Mouse (Mus musculus) mature B cell (primary cell): ENCODE measurements around the gene Gm28047.
"Not testable (repeated sequence)": the region's sequence is repeated elsewhere in the genome, so short reads cannot be mapped to it uniquely, and the experiment has no call there.

Experiments
- in situ Hi-C: fragments of 300-500 bp; cut with MboI; formaldehyde crosslinking; loops from 2 replicates; pipeline ENCODE4 v1.14.3; 2019

The Gm28047 gene

DNA sequence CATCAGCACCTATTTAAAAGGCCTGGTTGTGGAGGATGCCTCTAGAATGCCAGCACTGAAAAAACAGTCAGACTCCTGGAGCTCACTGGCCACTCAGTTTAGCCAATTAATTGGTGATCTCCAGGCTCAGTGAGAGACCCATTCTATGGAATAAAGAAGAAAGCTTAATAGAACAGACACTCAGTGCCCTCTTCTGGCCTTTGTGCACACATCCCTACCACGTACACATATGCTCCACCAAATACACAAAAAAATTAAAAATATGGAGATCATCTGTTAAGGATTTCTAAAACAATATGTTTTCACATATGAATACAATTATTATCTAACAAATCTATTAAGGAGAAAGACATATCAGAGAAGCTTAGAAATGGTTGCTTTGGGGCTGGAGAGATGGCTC, 4.1 kb downstream of the Gm28047 start:
- in situ Hi-C loops: no loop called here

GRCm38 (mm10) chr15:102619486-102619885, 5.4 kb downstream of the Gm28047 start:
- in situ Hi-C loops: no loop called here

GRCm38 (mm10) chr15:102617654-102618053, 7.2 kb downstream of the Gm28047 start:
- in situ Hi-C loops: no loop called here

GRCm38 (mm10) chr15:102616174-102616573, 8.7 kb downstream of the Gm28047 start:
- in situ Hi-C loops: no loop called here

- in situ Hi-C loops: no loop called here
Measured at GRCm38 (mm10) chr15:102614224-102614623, 10.6 kb downstream of the Gm28047 start.

- in situ Hi-C loops: no loop called here
Measured at GRCm38 (mm10) chr15:102612966-102613365, 11.9 kb downstream of the Gm28047 start.

GRCm38 (mm10) chr15:102608586-102608985, 16.3 kb downstream of the Gm28047 start:
- in situ Hi-C loops: not testable (repeated sequence)

GRCm38 (mm10) chr15:102593996-102594656, 30.7 kb downstream of the Gm28047 start:
- in situ Hi-C loops: no loop called here

- in situ Hi-C loops: no loop called here
Measured at GRCm38 (mm10) chr15:102592674-102593073, 32.2 kb downstream of the Gm28047 start.

- in situ Hi-C loops: no loop called here
Measured at GRCm38 (mm10) chr15:102590567-102590966, 34.3 kb downstream of the Gm28047 start.

DNA sequence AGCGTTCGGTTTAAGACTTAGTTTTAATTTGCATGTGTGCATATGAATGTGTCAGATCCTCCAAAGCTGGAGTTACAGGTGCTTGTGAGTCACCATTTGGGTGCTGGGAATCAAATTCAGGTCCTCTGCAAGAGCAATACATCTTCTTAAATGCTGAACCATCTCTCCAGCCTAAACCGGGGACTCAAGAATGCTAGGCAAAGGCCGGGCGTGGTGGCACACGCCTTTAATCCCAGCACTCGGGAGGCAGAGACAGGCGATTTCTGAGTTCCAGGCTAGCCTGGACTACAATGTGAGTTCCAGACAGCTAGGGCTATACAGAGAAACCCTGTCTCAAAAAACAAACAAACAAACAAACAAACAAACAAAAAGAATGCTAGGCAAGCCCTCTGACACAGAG, 35.0 kb downstream of the Gm28047 start:
- in situ Hi-C loops: no loop called here

GRCm38 (mm10) chr15:102585501-102585900, 39.4 kb downstream of the Gm28047 start:
- in situ Hi-C loops: no loop called here

DNA sequence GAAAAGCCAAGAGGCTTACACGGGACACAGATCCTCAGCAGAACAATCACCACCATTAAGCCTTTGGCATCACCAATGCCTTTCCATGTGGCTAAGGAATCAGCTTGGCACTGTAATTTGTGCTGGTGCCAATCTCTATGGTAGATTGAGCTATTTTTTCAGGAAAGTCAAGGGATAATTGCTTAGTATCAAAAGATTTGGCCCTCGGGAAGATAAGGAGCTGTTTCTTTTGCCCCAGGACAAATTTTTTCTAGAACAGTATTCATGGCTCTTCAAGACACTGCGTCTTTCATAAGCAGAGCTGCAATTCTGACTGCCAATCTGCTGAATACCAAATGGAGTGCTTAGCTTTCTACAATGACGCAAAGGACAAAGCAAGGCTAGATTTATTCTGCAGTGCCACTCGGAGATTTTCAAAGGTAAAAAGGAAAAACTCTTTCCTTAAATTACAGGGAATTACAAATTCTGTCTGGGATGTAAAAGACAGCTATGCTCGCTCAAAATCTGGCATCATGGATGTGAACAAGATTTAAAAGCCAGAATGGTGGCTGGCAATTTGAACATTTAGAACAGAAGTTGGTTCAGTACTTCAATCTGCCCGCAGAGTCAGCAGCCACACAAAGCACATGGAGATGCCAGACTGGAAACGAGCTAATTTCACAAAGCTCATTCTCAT, 41.0 kb downstream of the Gm28047 start:
- in situ Hi-C loops: no loop called here

- in situ Hi-C loops: no loop called here
Measured at GRCm38 (mm10) chr15:102581205-102581604, 43.7 kb downstream of the Gm28047 start.

DNA sequence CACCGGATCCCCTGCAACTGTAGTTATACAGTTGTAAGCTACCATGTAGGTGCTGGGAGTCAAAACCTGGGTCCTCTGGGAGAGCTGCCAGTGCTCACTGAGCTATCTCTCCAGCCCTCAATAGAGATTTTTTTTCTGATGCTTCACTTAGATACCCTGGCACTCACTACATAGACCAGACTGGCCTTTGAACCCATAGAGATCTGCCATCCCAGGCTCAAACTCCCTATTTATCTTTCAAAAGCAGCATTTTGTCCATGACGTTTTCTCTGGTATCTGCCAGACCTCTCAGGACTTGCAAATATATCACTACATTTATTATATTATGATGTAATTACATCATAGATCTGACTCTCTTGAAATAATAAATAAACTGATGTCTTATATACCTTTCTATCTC, 46.5 kb downstream of the Gm28047 start:
- in situ Hi-C loops: no loop called here

- in situ Hi-C loops: no loop called here
Measured at GRCm38 (mm10) chr15:102576972-102577371, 47.9 kb downstream of the Gm28047 start.

DNA sequence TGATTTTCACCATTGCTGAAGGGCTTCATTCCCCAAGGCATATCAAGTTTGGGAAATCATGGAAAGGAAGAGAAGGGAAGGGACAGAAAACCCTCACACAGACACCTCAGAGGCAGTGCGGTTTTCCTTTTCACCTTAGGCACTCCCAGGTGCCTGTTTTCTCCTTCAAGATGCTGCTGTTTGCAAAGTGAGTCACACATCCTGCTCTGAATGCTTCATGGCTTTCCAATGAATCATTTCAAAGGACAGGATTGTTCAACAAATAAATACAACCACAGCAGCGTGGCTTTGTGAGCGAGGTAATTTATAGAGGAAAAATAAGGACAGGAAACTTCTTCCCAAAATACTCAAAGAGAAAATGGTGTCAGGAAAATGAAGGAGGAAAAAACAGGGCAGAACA, 52.8 kb downstream of the Gm28047 start:
- in situ Hi-C loops: no loop called here

- in situ Hi-C loops: no loop called here
Measured at GRCm38 (mm10) chr15:102567849-102568248, 57.0 kb downstream of the Gm28047 start.

DNA sequence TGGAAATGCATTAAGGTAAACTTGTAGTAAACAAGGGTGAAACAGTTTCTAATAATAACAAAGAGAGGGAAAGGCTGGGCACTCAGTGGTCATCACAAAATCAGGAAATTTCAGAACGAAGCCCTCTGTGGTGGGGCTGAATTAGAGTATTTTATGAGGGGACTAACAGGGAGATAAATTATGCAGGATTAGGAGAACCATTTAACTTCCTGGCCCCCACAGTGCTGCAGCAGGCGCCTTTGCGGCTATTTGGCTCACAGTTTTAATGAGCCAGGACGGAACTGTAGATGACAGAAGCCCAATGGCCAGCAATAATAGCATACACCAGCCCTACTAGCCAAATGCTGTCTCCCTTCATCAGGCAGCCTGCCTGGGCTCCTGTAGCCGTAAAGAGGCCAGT, 61.2 kb downstream of the Gm28047 start:
- in situ Hi-C loops: no loop called here

DNA sequence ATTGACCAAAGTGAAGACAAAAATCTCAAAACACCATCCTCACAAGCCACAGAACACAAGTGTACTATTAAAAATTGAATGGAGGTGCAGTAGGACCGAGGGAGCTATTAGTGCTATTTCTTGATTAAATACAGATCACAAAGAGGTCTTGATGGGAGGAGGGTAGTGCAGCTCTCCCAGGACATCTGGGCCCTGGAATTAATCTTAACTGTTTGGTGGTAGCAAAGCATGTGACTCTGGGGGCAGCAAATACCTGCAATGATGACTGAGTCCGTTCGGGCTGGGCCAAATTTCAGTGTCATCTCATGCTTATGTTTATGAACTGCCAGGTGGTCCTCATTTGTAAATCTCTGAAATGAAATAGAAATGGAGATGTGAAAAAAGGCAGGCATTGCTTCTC, 61.8 kb downstream of the Gm28047 start:
- in situ Hi-C loops: no loop called here

GRCm38 (mm10) chr15:102562491-102562890, 62.4 kb downstream of the Gm28047 start:
- in situ Hi-C loops: no loop called here

DNA sequence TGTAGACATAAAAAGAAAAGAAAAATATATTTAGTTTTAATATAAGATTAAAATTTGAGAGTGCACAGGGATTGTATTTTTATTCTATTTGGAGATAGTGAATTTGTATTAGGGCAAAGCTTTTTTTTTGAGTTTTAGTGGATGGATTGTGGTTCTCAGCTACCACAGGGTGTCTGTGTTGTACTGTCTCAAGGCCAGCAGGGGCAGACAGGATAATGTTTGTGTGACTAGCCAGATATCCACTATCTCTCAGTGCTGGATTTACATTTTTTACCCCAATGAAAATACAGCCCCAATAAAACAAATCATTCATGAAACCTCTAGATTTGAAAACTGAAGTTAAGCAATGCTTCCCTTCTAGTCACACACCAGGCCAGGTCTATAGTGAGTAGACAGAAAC, 67.3 kb downstream of the Gm28047 start:
- in situ Hi-C loops: no loop called here

DNA sequence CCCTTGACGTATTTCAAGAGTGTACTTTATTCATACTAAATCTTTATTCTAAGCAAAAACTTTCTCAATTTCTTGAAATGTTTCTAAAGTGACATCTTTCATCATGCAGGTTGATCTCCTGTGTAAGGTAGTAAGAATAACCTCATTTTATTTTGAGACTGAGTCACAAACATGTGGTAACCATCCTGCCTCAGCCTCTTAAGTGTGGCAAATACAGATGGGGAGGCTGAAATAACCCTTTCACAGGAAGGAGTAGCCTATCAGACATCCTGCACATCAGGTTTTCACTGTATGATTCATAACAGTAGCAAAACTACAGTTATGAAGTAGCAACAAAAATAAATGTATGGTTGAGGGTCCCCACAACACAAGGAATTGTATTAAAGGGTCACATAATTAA, 69.3 kb downstream of the Gm28047 start:
- in situ Hi-C loops: no loop called here

DNA sequence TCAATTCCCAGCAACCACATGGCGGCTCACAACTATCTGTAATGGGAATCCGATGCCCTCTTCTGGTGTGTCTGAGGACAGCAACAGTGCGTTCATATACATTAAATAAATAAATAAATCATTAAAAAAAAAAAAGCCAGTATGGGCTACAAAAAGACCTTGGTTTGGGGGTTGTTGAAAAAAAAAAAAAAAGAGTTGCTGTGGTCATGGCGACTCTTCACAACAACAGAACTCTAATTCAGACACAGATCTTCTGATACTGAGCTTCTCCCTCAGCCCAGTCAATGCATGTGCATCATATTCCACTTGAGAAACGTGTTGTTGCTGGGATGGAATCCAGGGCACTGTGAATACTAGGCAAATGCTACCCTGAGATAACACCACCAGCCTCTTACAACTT, 72.3 kb downstream of the Gm28047 start:
- in situ Hi-C loops: no loop called here
